Mouse (Mus musculus) cerebellum, adult 2 months (tissue): Measurements from ENCODE around the gene Cct5.

Experiments
- CTCF ChIP-seq: fragments of 200-500 bp; IDR thresholded peaks from 2 replicates; pipeline ENCODE4 v1.5.1; 2011; ENCODE audit warnings: low read depth, mild to moderate bottlenecking, control low read depth, low read length, moderate library complexity, borderline replicate concordance; ENCODE audit not compliant: insufficient read depth
- POLR2A ChIP-seq: fragments of 200-500 bp; IDR thresholded peaks from 2 replicates; pipeline ENCODE4 v1.6.1; 2011; ENCODE audit warnings: low read length, control low read depth, borderline replicate concordance; ENCODE audit not compliant: insufficient read depth

- TF ChIP-seq CTCF (no peak), POLR2A (no peak)
Observed at GRCm38 (mm10) chr15:31611976-31612375, 10.4 kb upstream of the Cct5 start.
